Mouse (Mus musculus) megakaryocyte progenitor cell, adult 5-6 weeks (primary cell): ENCODE measurements around the gene Tbkbp1. TPM values are rescaled to one million over a fixed set of nuclear protein-coding genes. Genes with fewer than 3 reads are reported as not detected.

Source experiments
- total RNA-seq, 2 experiments: library from RNA; stranded (forward) in 1 of 2; stranded (reverse) in 1 of 2; fragments of 157-497, 149-512 nt in 1 of 2; fragments of 200-1000 nt in 1 of 2; gene quantifications; 2 replicates each; pipeline versions ENCODE4 v1.2.3 to v1.2.4; 2015 to 2017

Gene Tbkbp1
- total RNA-seq, 2 experiments from 2014 or later: 3.6 to 5.8 TPM

Other genes starting within 250 kb of the Tbkbp1 start
- 30.3 and 31.4 TPM in 2 replicates for gene Cdk5rap3, start 235.0 kb downstream of the Tbkbp1 start, total RNA-seq (2015)
- 70.1 and 74.3 TPM in 2 replicates for gene Cdk5rap3, start 235.0 kb downstream of the Tbkbp1 start, total RNA-seq (2017)
- not detected in 2 replicates for gene Prr15l, start 223.4 kb downstream of the Tbkbp1 start, total RNA-seq (2015)
- not detected in 2 replicates for gene Prr15l, start 223.4 kb downstream of the Tbkbp1 start, total RNA-seq (2017)
- 22.5 and 23.0 TPM in 2 replicates for gene Pnpo, start 207.5 kb downstream of the Tbkbp1 start, total RNA-seq (2015)
- gene Pnpo, start 207.5 kb downstream of the Tbkbp1 start, total RNA-seq (2017): 36.3 and 38.7 TPM in 2 replicates
- 21.0 and 27.4 TPM in 2 replicates for gene Sp2, start 168.5 kb downstream of the Tbkbp1 start, total RNA-seq (2015)
- 2.3 and 2.8 TPM in 2 replicates for gene Sp2, start 168.5 kb downstream of the Tbkbp1 start, total RNA-seq (2017)
- gene Sp6, start 138.1 kb downstream of the Tbkbp1 start, total RNA-seq (2015): not detected in 2 replicates
- 0.03 TPM in 1 of 2 replicates, not detected in the other for gene Sp6, start 138.1 kb downstream of the Tbkbp1 start, total RNA-seq (2017)
- 3.0 and 4.2 TPM in 2 replicates for gene Scrn2, start 121.6 kb downstream of the Tbkbp1 start, total RNA-seq (2015)
- gene Scrn2, start 121.6 kb downstream of the Tbkbp1 start, total RNA-seq (2017): 18.3 and 21.1 TPM in 2 replicates
- gene Lrrc46, start 110.1 kb downstream of the Tbkbp1 start, total RNA-seq (2015): 0.64 and 0.69 TPM in 2 replicates
- not detected in 2 replicates for gene Lrrc46, start 110.1 kb downstream of the Tbkbp1 start, total RNA-seq (2017)
- 32.1 and 34.0 TPM in 2 replicates for gene Mrpl10, start 109.9 kb downstream of the Tbkbp1 start, total RNA-seq (2015)
- gene Mrpl10, start 109.9 kb downstream of the Tbkbp1 start, total RNA-seq (2017): 19.7 and 24.5 TPM in 2 replicates
- 8.5 and 9.7 TPM in 2 replicates for gene Osbpl7, start 100.9 kb downstream of the Tbkbp1 start, total RNA-seq (2015)
- 8.3 and 10.5 TPM in 2 replicates for gene Osbpl7, start 100.9 kb downstream of the Tbkbp1 start, total RNA-seq (2017)
- not detected in 2 replicates for gene Tbx21, start 36.2 kb downstream of the Tbkbp1 start, total RNA-seq (2015)
- not detected in 2 replicates for gene Tbx21, start 36.2 kb downstream of the Tbkbp1 start, total RNA-seq (2017)
- 156 and 175 TPM in 2 replicates for gene Kpnb1, start 36.4 kb upstream of the Tbkbp1 start, total RNA-seq (2015)
- gene Kpnb1, start 36.4 kb upstream of the Tbkbp1 start, total RNA-seq (2017): 312 and 387 TPM in 2 replicates
- gene Npepps, start 129.1 kb upstream of the Tbkbp1 start, total RNA-seq (2015): 38.7 TPM in 2 replicates
- gene Npepps, start 129.1 kb upstream of the Tbkbp1 start, total RNA-seq (2017): 24.6 and 27.9 TPM in 2 replicates
- gene Mrpl45, start 164.2 kb upstream of the Tbkbp1 start, total RNA-seq (2015): 34.7 and 43.6 TPM in 2 replicates
- 22.4 and 23.1 TPM in 2 replicates for gene Mrpl45, start 164.2 kb upstream of the Tbkbp1 start, total RNA-seq (2017)
- 0.02 and 0.05 TPM in 2 replicates for gene Gpr179, start 200.6 kb upstream of the Tbkbp1 start, total RNA-seq (2015)
- gene Gpr179, start 200.6 kb upstream of the Tbkbp1 start, total RNA-seq (2017): 0.10 TPM in 1 of 2 replicates, not detected in the other
- gene Socs7, start 211.1 kb upstream of the Tbkbp1 start, total RNA-seq (2015): 5.3 and 7.2 TPM in 2 replicates
- 10.2 and 11.0 TPM in 2 replicates for gene Socs7, start 211.1 kb upstream of the Tbkbp1 start, total RNA-seq (2017)